Mouse (Mus musculus): ENCODE measurements around the gene Arl11.

DNA sequence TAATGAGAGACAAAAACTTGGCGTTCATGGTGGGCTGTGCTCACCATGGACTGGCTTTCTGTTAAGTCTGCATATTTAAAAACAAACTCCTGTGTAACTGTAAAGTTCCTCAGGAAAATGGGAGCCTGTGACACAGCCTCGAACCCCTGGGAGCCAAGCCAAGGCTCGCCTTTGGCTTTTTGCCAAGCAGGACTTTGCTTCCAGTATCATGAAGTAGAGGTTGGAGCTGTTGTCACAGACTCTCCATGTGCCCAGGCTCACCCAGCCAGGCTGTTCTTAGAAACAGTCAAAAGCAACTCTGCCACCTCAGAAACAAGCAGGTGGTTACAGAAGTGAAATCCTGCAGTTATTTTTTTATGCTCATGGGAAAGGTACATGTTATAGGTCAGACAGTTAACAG is 18.9 kb upstream of the Arl11 start:
- TF ChIP-seq EP300 (IDR thresholded peaks at IDR 0.05; ENCODE audit: low read depth) (no peak), CTCF (IDR thresholded peaks at IDR 0.05; ENCODE audit: low read depth) (no peak)

Data from liver, embryonic 14.5 days (tissue).